Mouse (Mus musculus) heart, embryonic 11.5 days (tissue): ENCODE data around the gene Gm40193. TPM values are rescaled to one million over a fixed set of nuclear protein-coding genes. Genes with fewer than 3 reads are reported as not detected.

ENCODE experiments used
- ATAC-seq: fragments of 200-750 bp; cut with Nextera tagmentation; replicated peaks from 2 replicates; pipeline ENCODE4 v1.8.0; 2017; ENCODE audit warnings: moderate library complexity; ENCODE audit not compliant: insufficient number of reproducible peaks, low FRiP score, low TSS enrichment
- H3K27ac ChIP-seq: fragments of 300-500 bp; sonication (generic); 2 replicates; pipeline ENCODE4 v1.5.1; 2014; ENCODE audit warnings: mild to moderate bottlenecking, low read depth, low read length
- H3K27me3 ChIP-seq: fragments of 300-500 bp; sonication (generic); 2 replicates; pipeline ENCODE4 v1.6.1; 2014; ENCODE audit warnings: mild to moderate bottlenecking, low read length, mixed read lengths; ENCODE audit not compliant: control insufficient read depth, insufficient read depth
- H3K36me3 ChIP-seq: fragments of 300-500 bp; sonication (generic); 2 replicates; pipeline ENCODE4 v1.6.1; 2014; ENCODE audit warnings: mild to moderate bottlenecking, low read length, moderate library complexity, mixed read lengths; ENCODE audit not compliant: control insufficient read depth, insufficient read depth
- H3K4me1 ChIP-seq: fragments of 300-500 bp; sonication (generic); 2 replicates; pipeline ENCODE4 v1.6.1; 2014; ENCODE audit warnings: low read length; ENCODE audit not compliant: control insufficient read depth, insufficient read depth
- H3K4me2 ChIP-seq: fragments of 300-500 bp; sonication (generic); 2 replicates; pipeline ENCODE4 v1.6.1; 2014; ENCODE audit warnings: mild to moderate bottlenecking, moderate library complexity
- H3K4me3 ChIP-seq: fragments of 300-500 bp; sonication (generic); 2 replicates; pipeline ENCODE4 v1.5.1; 2014; ENCODE audit warnings: low read depth, low read length
- H3K9ac ChIP-seq: fragments of 300-500 bp; sonication (generic); 2 replicates; pipeline ENCODE4 v1.6.1; 2014; ENCODE audit warnings: mild to moderate bottlenecking, low read depth, low read length, moderate library complexity
- H3K9me3 ChIP-seq: fragments of 300-500 bp; sonication (generic); replicated peaks from 2 replicates; pipeline ENCODE4 v1.6.1; 2016; ENCODE audit warnings: low read length; ENCODE audit not compliant: control insufficient read depth
- WGBS: fragments of 180-500 bp; shearing (Covaris S2); extraction: QIAGEN DNeasy Blood & Tissue Kit; methylation state at CpG from one replicate; pipeline ENCODE4 v1.1.7; 2014; ENCODE audit not compliant: insufficient replicate concordance; 5-methylcytosine and 5-hydroxymethylcytosine counted together
- polyA plus RNA-seq: library from polyadenylated mRNA; unstranded; fragments of >200 nt; fragmentation: Nextera tagmentation; extraction: Ambion mirVana; gene quantifications from 2 replicates; pipeline ENCODE4 v1.2.1, GENCODE M21; 2014

Gm40193 gene
- polyA plus RNA-seq, 1 experiment from 2014 or later = not detected

DNA sequence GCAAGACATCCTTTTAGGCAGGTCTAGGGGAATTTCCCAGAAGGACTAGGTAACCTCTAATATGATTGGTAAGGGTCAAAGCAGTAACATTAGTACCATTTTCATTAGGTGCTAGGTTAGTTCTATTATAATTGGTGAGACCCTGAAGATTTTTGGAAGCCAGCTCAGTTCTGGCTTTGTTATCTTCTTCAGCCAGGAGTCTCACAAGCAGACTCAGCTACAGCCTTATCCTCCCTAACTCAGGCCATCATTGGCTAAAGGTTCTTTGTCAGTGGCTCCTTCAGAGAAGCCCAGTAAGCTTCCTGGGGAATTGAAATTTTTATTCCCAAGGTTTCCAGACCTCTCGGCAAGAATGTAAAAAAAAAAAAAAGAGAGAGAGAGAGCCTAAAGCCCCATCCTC, 14.3 kb downstream of the Gm40193 start:
- H3K9ac ChIP-seq = no peak overlapping the region
- no peaks in the 10 kb centered on the region for H3K36me3 ChIP-seq
- H3K4me1 ChIP-seq = peaks cover 12% of the 10 kb centered on the region
- no peak for ATAC-seq
- no peak overlapping the region for H3K27ac ChIP-seq
- 74% methylated on average over 1 of the region's 1 CpGs for WGBS
- H3K4me2 ChIP-seq = no peak overlapping the region
- H3K9me3 ChIP-seq = no peaks in the 10 kb centered on the region
- no peak overlapping the region for H3K4me3 ChIP-seq
- H3K27me3 ChIP-seq = peaks cover 2% of the 10 kb centered on the region; the same call in 1 of the 2 replicates

DNA sequence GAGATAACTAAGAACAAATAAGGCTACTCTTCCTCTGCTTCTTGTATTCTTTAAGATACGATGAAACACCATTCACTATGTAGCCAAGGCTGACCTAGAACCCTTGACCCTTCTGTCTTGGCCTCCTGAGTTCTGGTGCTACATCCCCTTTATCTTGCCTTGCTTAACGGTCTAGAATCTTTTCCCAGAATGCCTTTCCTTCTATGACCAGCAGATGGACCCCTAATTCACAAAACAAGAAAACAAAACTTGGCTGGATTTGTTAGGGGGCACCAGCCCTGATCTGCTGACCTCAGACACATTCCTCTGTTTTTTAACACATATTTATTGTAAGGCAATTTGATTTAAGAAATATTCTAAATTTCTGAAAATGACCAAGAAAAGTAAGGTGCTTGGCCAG, 16.4 kb downstream of the Gm40193 start:
- H3K27ac ChIP-seq = no peak overlapping the region
- H3K4me2 ChIP-seq = no peak overlapping the region
- H3K27me3 ChIP-seq = peaks cover 2% of the 10 kb centered on the region; the same call in 1 of the 2 replicates
- H3K4me1 ChIP-seq = peaks cover 12% of the 10 kb centered on the region
- no peak for ATAC-seq
- no peak overlapping the region for H3K4me3 ChIP-seq
- no peak overlapping the region for H3K9ac ChIP-seq
- H3K36me3 ChIP-seq = no peaks in the 10 kb centered on the region
- WGBS = 23% methylated on average over 2 of the region's 2 CpGs
- no peaks in the 10 kb centered on the region for H3K9me3 ChIP-seq

DNA sequence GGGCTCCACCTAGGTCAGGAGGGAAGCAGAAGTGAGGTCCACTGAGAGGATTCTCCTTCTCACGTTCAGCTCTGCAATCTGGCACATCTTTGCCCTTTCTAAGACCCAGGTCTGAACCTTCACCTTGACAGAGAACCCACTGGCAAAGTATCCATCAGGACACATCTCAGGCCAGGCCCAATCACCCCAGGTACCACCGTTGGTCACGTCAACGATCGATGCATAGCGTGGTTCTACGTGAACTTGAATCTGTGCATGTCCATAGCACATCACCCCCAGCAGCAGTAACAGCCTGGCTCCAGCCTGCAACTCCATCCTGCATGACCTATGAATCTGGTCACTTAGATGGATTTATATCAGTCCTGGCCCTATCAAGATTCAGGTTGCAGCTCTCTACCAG, 18.5 kb downstream of the Gm40193 start, which contains the start of gene Vmo1:
TSS of gene Vmo1 (minus strand) at position 329 of the 400 bp plus-strand sequence.
- no peak for ATAC-seq
- H3K36me3 ChIP-seq = no peaks in the 10 kb centered on the region
- 84% methylated on average over 7 of the region's 7 CpGs for WGBS

DNA sequence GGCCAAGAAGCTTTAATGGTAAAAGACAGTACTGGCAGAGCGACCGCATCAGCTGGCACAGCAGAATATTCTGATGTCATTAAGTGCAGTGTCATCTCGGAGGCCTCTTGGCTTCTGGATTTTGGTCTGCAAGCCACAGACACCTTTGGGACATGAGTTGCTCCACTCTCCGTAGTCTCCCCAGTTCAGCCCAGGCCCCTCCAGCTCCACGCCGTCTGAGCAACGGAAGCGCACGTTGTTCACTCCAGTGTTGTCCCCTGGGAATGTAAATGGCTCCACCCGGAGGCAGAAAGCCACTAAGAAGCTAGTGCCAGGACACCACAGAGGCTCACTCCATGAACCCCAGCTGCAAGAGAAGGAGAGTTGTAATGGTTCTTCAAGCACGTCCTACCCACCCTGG, 19.2 kb downstream of the Gm40193 start:
- H3K9ac ChIP-seq = no peak overlapping the region
- peaks cover 10% of the 10 kb centered on the region for H3K27me3 ChIP-seq
- no peaks in the 10 kb centered on the region; the same call in 1 of the 2 replicates for H3K4me1 ChIP-seq
- no peak overlapping the region for H3K27ac ChIP-seq
- 59% methylated on average over 11 of the region's 11 CpGs for WGBS
- H3K4me3 ChIP-seq = no peak overlapping the region
- no peak overlapping the region for H3K4me2 ChIP-seq
- ATAC-seq = no peak
- H3K36me3 ChIP-seq = no peaks in the 10 kb centered on the region
- no peaks in the 10 kb centered on the region for H3K9me3 ChIP-seq

More for the DNA sequence above, 18.5 kb downstream of the Gm40193 start, which contains the start of gene Vmo1:
- Histone ChIP-seq H3K27me3 (peaks cover 8% of the 10 kb centered on the region), H3K4me3 (no peak within 1 kb of the TSS), H3K4me1 (no peaks in the 10 kb centered on the region; the same call in 1 of the 2 replicates), H3K9ac (peak within 1 kb of the TSS; percentile 39; the same call in 1 of the 2 replicates), H3K27ac (no peak within 1 kb of the TSS), H3K4me2 (no peak within 1 kb of the TSS), H3K9me3 (no peaks in the 10 kb centered on the region)

DNA sequence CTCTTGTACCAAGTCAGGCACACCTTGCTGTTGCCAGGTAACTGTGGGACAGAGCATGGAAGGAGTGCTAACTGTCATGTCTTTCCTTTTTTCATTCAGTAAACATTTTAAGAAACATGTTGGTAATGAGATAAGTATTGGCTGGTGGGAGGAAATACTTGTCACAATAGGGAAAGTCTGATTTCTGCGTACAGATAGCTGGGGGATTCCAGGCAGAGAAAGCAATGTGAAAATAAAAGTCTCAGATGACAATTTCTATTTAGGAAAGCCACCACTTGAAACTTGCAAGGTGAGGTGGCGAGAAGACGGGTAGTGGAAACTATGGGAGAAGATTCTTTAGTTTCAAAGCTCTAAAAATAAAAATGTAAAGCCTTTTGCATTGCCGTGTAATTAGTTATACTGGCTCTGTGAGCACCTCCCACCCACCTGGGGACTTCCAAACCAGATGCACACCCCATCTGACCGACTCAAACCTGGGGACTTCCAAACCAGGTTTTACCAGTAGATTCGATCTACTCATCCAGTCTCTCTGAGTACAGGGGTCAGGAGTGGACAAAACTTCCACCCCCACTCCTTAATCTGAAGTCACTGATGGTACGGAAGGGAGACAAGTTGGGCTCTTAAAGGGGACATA, 19.9 kb downstream of the Gm40193 start:
- Histone ChIP-seq H3K27me3 (peaks cover 10% of the 10 kb centered on the region), H3K9ac (no peak overlapping the region), H3K4me1 (no peaks in the 10 kb centered on the region; the same call in 1 of the 2 replicates), H3K4me3 (no peak overlapping the region), H3K36me3 (no peaks in the 10 kb centered on the region), H3K27ac (no peak overlapping the region), H3K9me3 (no peaks in the 10 kb centered on the region), H3K4me2 (no peak overlapping the region)
- ATAC-seq = no peak
- whole genome bisulfite sequencing = 68% methylated on average over 7 of the region's 7 CpGs

DNA sequence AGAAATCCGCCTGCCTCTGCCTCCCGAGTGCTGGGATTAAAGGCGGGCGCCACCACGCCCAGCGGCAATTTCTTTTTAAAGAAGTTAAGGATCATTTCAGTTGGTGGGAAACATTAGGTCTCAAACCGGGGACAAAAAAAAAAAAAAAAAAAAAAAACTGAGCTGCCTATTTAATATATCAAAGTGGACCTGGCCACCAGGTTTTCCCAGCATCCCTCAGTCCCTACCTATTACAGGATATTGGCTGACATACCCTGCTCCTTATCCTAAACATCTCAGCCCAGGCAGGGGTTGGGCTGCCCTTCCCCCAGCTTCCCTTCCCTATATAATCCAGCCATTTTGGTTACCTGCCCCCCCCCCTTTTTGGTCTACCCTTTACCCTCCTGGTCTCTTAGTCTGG, 20.9 kb downstream of the Gm40193 start:
- no peaks in the 10 kb centered on the region; the same call in 1 of the 2 replicates for H3K4me1 ChIP-seq
- H3K4me3 ChIP-seq = no peak overlapping the region
- no peaks in the 10 kb centered on the region for H3K9me3 ChIP-seq
- WGBS = 83% methylated on average over 7 of the region's 7 CpGs
- H3K4me2 ChIP-seq = no peak overlapping the region
- H3K27ac ChIP-seq = no peak overlapping the region
- H3K9ac ChIP-seq = no peak overlapping the region
- peaks cover 10% of the 10 kb centered on the region for H3K27me3 ChIP-seq
- no peaks in the 10 kb centered on the region for H3K36me3 ChIP-seq
- ATAC-seq = no peak

DNA sequence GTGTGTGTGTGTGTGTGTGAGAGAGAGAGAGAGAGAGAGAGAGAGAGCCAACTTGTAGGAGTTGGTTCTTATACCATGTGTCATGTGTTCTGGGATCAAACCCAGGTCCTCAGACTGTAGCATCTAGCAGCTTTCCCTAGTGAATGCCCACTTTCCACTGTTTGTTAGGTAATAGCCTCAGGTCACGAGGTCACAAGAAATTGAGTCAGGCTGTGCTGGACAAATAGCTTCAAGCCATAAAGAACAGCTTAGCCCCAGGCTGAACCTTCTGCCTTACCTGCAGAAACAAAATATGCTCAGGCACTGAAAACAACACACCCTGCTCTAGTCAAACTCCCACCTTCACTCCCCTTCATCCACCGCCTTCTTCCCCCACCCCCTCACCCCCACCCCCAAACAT, 21.5 kb downstream of the Gm40193 start:
- Histone ChIP-seq H3K9me3 (no peaks in the 10 kb centered on the region), H3K27me3 (peaks cover 10% of the 10 kb centered on the region), H3K4me2 (no peak overlapping the region), H3K36me3 (no peaks in the 10 kb centered on the region), H3K4me3 (no peak overlapping the region), H3K4me1 (no peaks in the 10 kb centered on the region; the same call in 1 of the 2 replicates), H3K27ac (no peak overlapping the region), H3K9ac (no peak overlapping the region)
- 71% methylated on average over 2 of the region's 2 CpGs for WGBS
- ATAC-seq = no peak

DNA sequence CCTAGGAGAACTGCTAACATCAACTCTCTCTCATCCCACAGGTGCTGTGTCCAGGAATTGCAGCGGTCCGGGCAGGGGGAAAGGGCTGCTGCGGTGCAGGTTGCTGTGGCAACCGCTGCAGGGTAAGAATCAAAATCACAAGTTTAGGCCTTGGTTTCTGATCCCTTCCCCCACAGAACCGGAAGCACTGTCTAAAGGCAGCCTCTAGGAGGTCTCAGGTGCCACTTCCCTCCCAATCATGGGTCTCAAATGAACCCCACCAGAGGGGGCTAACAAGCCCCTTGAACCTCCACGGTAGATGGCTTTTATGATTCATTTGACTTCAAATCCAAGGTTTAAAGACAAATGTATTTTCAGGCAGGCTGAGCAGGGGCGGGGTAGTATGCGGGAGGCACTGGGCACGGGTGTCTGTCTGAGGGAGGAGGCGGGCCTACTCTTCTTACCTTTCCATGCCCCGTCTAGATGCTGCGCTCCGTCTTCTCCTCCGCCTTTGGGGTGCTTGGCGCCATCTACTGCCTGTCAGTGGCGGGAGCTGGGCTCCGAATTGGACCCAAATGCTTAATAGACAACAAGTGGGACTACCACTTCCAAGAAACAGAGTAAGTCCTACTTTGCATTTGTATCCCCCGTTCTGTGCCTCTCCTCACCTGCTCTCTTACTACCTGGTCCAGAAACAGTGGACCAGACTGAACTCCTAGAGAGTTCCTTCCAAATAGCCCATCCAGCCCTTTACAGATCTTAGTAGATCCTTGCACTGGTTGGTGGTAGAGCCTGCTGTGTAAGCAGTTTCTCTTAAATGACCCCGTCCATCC, 22.8 kb downstream of the Gm40193 start:
- Histone ChIP-seq H3K9me3 (no peaks in the 10 kb centered on the region), H3K27ac (no peak overlapping the region), H3K4me3 (no peak overlapping the region), H3K4me1 (no peaks in the 10 kb centered on the region; the same call in 1 of the 2 replicates), H3K36me3 (no peaks in the 10 kb centered on the region), H3K9ac (no peak overlapping the region), H3K27me3 (peaks cover 10% of the 10 kb centered on the region), H3K4me2 (peak overlapping the region; percentile 49)
- WGBS = 11% methylated on average over 19 of the region's 19 CpGs
- ATAC-seq = no peak
